Mouse (Mus musculus) c-Kit-positive CD71-positive TER-119-negative erythroid progenitor cells, embryonic 14.5 days (primary cell): ENCODE measurements around the gene Add2.
"Not testable (repeated sequence)": the region's sequence is repeated elsewhere in the genome, so short reads cannot be mapped to it uniquely, and the experiment has no call there.

ENCODE experiments used
- DNase-seq: peaks from one replicate; pipeline ENCODE4 v3.0.0-alpha.2; 2013; ENCODE audit warnings: low read depth

Gene Add2

GRCm38 (mm10) chr6:86028601-86029322 is at the start of gene Add2:
Gene Add2 (plus strand): TSS chr6:86028681.
- no peak for DNase-seq

- DNase-seq = not testable (repeated sequence)
These were observed 49.7 kb upstream of the Add2 start for GRCm38 (mm10) chr6:85978736-85979135.

GRCm38 (mm10) chr6:85984351-85984750 is 44.1 kb upstream of the Add2 start:
- no peak for DNase-seq

GRCm38 (mm10) chr6:85989570-85989969 is 38.9 kb upstream of the Add2 start:
- DNase-seq = not testable (repeated sequence)

- DNase-seq = not testable (repeated sequence)
These were observed 37.7 kb upstream of the Add2 start for GRCm38 (mm10) chr6:85990774-85991173.

- DNase-seq = peak; percentile 21
These were observed 25.0 kb upstream of the Add2 start for GRCm38 (mm10) chr6:86003405-86003925.

- peak; percentile 78 for DNase-seq
These were observed 24.0 kb upstream of the Add2 start for GRCm38 (mm10) chr6:86004271-86005148.

GRCm38 (mm10) chr6:86009980-86010379 is 18.5 kb upstream of the Add2 start:
- peak; percentile 53 for DNase-seq

GRCm38 (mm10) chr6:86014812-86015211 is 13.7 kb upstream of the Add2 start:
- DNase-seq = not testable (repeated sequence)

GRCm38 (mm10) chr6:86015871-86016270 is 12.6 kb upstream of the Add2 start, which contains the start of gene Figla:
Gene Figla (plus strand): TSS chr6:86016171.
- no peak for DNase-seq

- no peak for DNase-seq
These were observed 11.6 kb upstream of the Add2 start for GRCm38 (mm10) chr6:86016793-86017350.

- no peak for DNase-seq
These were observed 8.9 kb upstream of the Add2 start for GRCm38 (mm10) chr6:86019415-86020237.

- peak; percentile 40 for DNase-seq
These were observed 7.5 kb upstream of the Add2 start for GRCm38 (mm10) chr6:86020948-86021347.

- no peak for DNase-seq
These were observed 1.7 kb upstream of the Add2 start for GRCm38 (mm10) chr6:86026632-86027292.

- DNase-seq = no peak
These were observed 331 bp upstream of the Add2 start for GRCm38 (mm10) chr6:86028150-86028549.

GRCm38 (mm10) chr6:86029323-86029713 is 837 bp downstream of the Add2 start:
- no peak for DNase-seq

GRCm38 (mm10) chr6:86031527-86031926 is 3.0 kb downstream of the Add2 start:
- DNase-seq = no peak

GRCm38 (mm10) chr6:86033635-86034034 is 5.2 kb downstream of the Add2 start:
- no peak for DNase-seq

- no peak for DNase-seq
These were observed 10.4 kb downstream of the Add2 start for GRCm38 (mm10) chr6:86038901-86039300.

GRCm38 (mm10) chr6:86040140-86040539 is 11.7 kb downstream of the Add2 start:
- no peak for DNase-seq

GRCm38 (mm10) chr6:86047510-86047909 is 19.0 kb downstream of the Add2 start:
- no peak for DNase-seq
